In the genomic region with DNA sequence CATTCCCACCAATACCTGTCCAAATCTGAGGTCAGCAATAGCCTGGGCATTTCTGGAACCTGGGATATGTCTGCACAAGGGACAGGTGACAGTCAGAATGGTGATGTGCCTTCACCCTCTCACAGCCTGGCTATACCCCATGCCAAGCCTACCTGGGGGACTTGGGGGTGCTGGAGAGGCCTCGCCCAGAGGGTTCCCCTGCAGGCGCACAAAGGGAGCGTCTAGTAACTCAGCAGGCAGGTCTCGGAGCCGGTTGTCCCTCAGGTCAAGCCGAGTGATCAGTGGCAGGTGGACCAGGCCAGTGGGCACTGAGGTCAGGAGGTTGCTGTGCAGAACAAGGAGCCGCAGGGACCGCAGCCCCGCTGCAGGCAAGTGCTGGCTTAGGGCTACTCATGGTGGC, we compare ENCODE assay signal across 11 mouse cellular contexts. TPM values are rescaled to one million over a fixed set of nuclear protein-coding genes. Genes with fewer than 3 reads are reported as not detected.
DNase-seq lines count a peak whose midpoint lies in the region; ATAC-seq and TF ChIP-seq lines count a peak whose summit lies in the region.
"Had no signal": no experiment of that assay in that cellular context is flagged by ENCODE, and none has a peak within 500 bp of the region (broad histone marks: within the 10 kb centered on the region; RNA-seq: fewer than 3 reads in every experiment).

No protein-coding gene starts in this region.

- no peak for TF ChIP-seq POLR2A in kidney, adult 2 months (IDR thresholded peaks at IDR 0.05; ENCODE audit: low read depth, low read length)

- ATAC-seq in forebrain, embryonic 14.5 days, result no peak
- no peak for ATAC-seq in kidney, embryonic 15.5 days (replicated peaks; ENCODE audit: low FRiP score)
- ATAC-seq in G1E (ENCODE audit: extremely low read depth, insufficient number of reproducible peaks, low FRiP score, poor library complexity, severe bottlenecking), result no peak
- no peak for ATAC-seq in limb, embryonic 13.5 days (ENCODE audit: low FRiP score, low read depth)

- peaks cover 60% of the 10 kb centered on the region for H3K4me1 ChIP-seq in forebrain, embryonic 10.5 days
- peaks cover 15% of the 10 kb centered on the region for H3K4me1 ChIP-seq in forebrain, embryonic 14.5 days (ENCODE audit: control insufficient read depth, insufficient read depth, low read length)
- H3K4me1 ChIP-seq in kidney, embryonic 15.5 days, result peaks cover 53% of the 10 kb centered on the region
- peaks cover 15% of the 10 kb centered on the region for H3K4me1 ChIP-seq in kidney, adult 2 months (ENCODE audit: control insufficient read depth, insufficient read depth, low read length)
- peaks cover 78% of the 10 kb centered on the region for H3K4me1 ChIP-seq in G1E (ENCODE audit: insufficient read depth, low read depth, low read length)
- H3K4me1 ChIP-seq in limb, embryonic 13.5 days, result peaks cover 39% of the 10 kb centered on the region

- no peak overlapping the region for H3K9ac ChIP-seq in forebrain, embryonic 14.5 days (ENCODE audit: low read length)
- no peak overlapping the region for H3K9ac ChIP-seq in kidney, embryonic 15.5 days
- peak overlapping the region; percentile 75; the same call in 1 of the 2 replicates for H3K9ac ChIP-seq in limb, embryonic 13.5 days
- H3K9ac ChIP-seq: hindbrain, embryonic 15.5 days had no signal

- H3K27me3 ChIP-seq in forebrain, embryonic 10.5 days (ENCODE audit: poor library complexity, severe bottlenecking), result no peaks in the 10 kb centered on the region
- 0 out of 2 replicates have a peak, but pooled peaks cover 2% of the 10 kb centered on the region for H3K27me3 ChIP-seq in forebrain, embryonic 14.5 days (replicated peaks; ENCODE audit: control insufficient read depth, insufficient read depth, low read length)
- no peaks in the 10 kb centered on the region for H3K27me3 ChIP-seq in kidney, embryonic 15.5 days
- no peaks in the 10 kb centered on the region for H3K27me3 ChIP-seq in kidney, adult 2 months (replicated peaks; ENCODE audit: control insufficient read depth, insufficient read depth, low read length)
- H3K27me3 ChIP-seq in G1E (ENCODE audit: insufficient read depth, low read length), result no peaks in the 10 kb centered on the region; the same call in 1 of the 2 replicates
- H3K27me3 ChIP-seq in limb, embryonic 13.5 days, result no peaks in the 10 kb centered on the region
- H3K27me3 ChIP-seq: hindbrain, embryonic 15.5 days; neural tube, embryonic 12.5 days had no signal

- 0 out of 2 replicates have a peak overlapping the region, but pooled peaks have one; percentile 8 for H3K27ac ChIP-seq in forebrain, embryonic 10.5 days
- no peak overlapping the region for H3K27ac ChIP-seq in forebrain, embryonic 14.5 days (ENCODE audit: low read depth, low read length)
- H3K27ac ChIP-seq in kidney, embryonic 15.5 days, result no peak overlapping the region
- no peak overlapping the region for H3K27ac ChIP-seq in kidney, adult 2 months (ENCODE audit: insufficient read depth, low read depth, low read length)
- no peak overlapping the region for H3K27ac ChIP-seq in limb, embryonic 13.5 days
- H3K27ac ChIP-seq: heart, adult 2 months; hindbrain, embryonic 15.5 days; neural tube, embryonic 12.5 days had no signal

- TF ChIP-seq CTCF in kidney, adult 2 months (conservative IDR thresholded peaks at IDR 0.05; ENCODE audit: insufficient read depth, insufficient read length, low read depth, low read length), result no peak
- no peak for TF ChIP-seq CTCF in G1E (IDR thresholded peaks at IDR 0.05; ENCODE audit: low read depth, low read length)

- no peak overlapping the region for H3K4me2 ChIP-seq in forebrain, embryonic 14.5 days (ENCODE audit: low read length)
- peak overlapping the region; percentile 14; the same call in 1 of the 2 replicates for H3K4me2 ChIP-seq in kidney, embryonic 15.5 days
- no peak overlapping the region for H3K4me2 ChIP-seq in limb, embryonic 13.5 days (replicated peaks)

- 94% methylated on average over 9 of the region's 9 CpGs for WGBS in forebrain, embryonic 10.5 days
- WGBS in forebrain, embryonic 14.5 days, result 95% methylated on average over 9 of the region's 9 CpGs
- 91% methylated on average over 9 of the region's 9 CpGs for WGBS in kidney, embryonic 15.5 days
- WGBS in kidney, adult 2 months, result 95% methylated on average over 9 of the region's 9 CpGs
- 88% methylated on average over 9 of the region's 9 CpGs for WGBS in limb, embryonic 13.5 days

- H3K36me3 ChIP-seq in forebrain, embryonic 10.5 days (replicated peaks), result peaks cover 51% of the 10 kb centered on the region
- peaks cover 21% of the 10 kb centered on the region for H3K36me3 ChIP-seq in forebrain, embryonic 14.5 days (ENCODE audit: control insufficient read depth, insufficient read depth, low read length)
- peaks cover 41% of the 10 kb centered on the region for H3K36me3 ChIP-seq in kidney, embryonic 15.5 days
- no peaks in the 10 kb centered on the region for H3K36me3 ChIP-seq in kidney, adult 2 months (ENCODE audit: control insufficient read depth, insufficient read depth, low read length)
- peaks cover 58% of the 10 kb centered on the region for H3K36me3 ChIP-seq in G1E (replicated peaks)
- H3K36me3 ChIP-seq in limb, embryonic 13.5 days, result peaks cover 44% of the 10 kb centered on the region
- H3K36me3 ChIP-seq: hindbrain, embryonic 15.5 days had no signal

- H3K9me3 ChIP-seq in forebrain, embryonic 10.5 days, result no peaks in the 10 kb centered on the region
- no peaks in the 10 kb centered on the region for H3K9me3 ChIP-seq in forebrain, embryonic 14.5 days (replicated peaks; ENCODE audit: control insufficient read depth, low read length)
- no peaks in the 10 kb centered on the region for H3K9me3 ChIP-seq in kidney, embryonic 15.5 days (replicated peaks)
- no peaks in the 10 kb centered on the region for H3K9me3 ChIP-seq in G1E (replicated peaks)
- no peaks in the 10 kb centered on the region for H3K9me3 ChIP-seq in limb, embryonic 13.5 days
- H3K9me3 ChIP-seq: hindbrain, embryonic 15.5 days; neural tube, embryonic 12.5 days had no signal

- no peak for DNase-seq in forebrain, embryonic 10.5 days (ENCODE audit: extremely low spot score, low spot score)
- no peak for DNase-seq in forebrain, embryonic 14.5 days (ENCODE audit: low spot score)
- DNase-seq in kidney, adult 2 months, result no peak
- DNase-seq in G1E (ENCODE audit: low spot score), result no peak
- no peak for DNase-seq in layer of hippocampus, adult 11-12 months (ENCODE audit: low spot score)
- DNase-seq: left cerebral cortex, postnatal 4 days had no signal

- peak overlapping the region; percentile 61 for H3K4me3 ChIP-seq in forebrain, embryonic 10.5 days
- H3K4me3 ChIP-seq in forebrain, embryonic 14.5 days (ENCODE audit: low read depth, low read length), result no peak overlapping the region
- H3K4me3 ChIP-seq in kidney, embryonic 15.5 days (replicated peaks), result no peak overlapping the region; the same call in 1 of the 2 replicates
- H3K4me3 ChIP-seq in kidney, adult 2 months (ENCODE audit: insufficient read depth, low read depth, low read length), result no peak overlapping the region
- peak overlapping the region; percentile 75; the same call in 1 of the 2 replicates for H3K4me3 ChIP-seq in G1E (ENCODE audit: low read depth, low read length)
- no peak overlapping the region for H3K4me3 ChIP-seq in limb, embryonic 13.5 days
- H3K4me3 ChIP-seq: heart, adult 2 months; hindbrain, embryonic 15.5 days; neural tube, embryonic 12.5 days had no signal

RNA-seq across cellular contexts. Expression of gene Pidd1, which starts 2.4 kb away (rescaled TPM):
- polyA plus RNA-seq in forebrain, embryonic 10.5 days (2016; fragmentation: Nextera tagmentation; extraction: Ambion mirVana), result 24.9 and 26.4 TPM in 2 replicates
- 5.4 and 5.6 TPM in 2 replicates for polyA plus RNA-seq in forebrain, embryonic 14.5 days (2014; fragmentation: Nextera tagmentation; extraction: Ambion mirVana)
- polyA plus RNA-seq in kidney, embryonic 15.5 days (2015; fragmentation: Nextera tagmentation; extraction: Ambion mirVana), result 10.5 and 12.6 TPM in 2 replicates
- polyA plus RNA-seq in kidney, adult 2 months (2012; rRNA removed), result 4.5 and 5.2 TPM in 2 replicates
- total RNA-seq in G1E (2014; fragmentation: Nextera tagmentation) (22.9 and 29.6 TPM in 2 replicates), G1E (2017) (8.8 and 8.9 TPM in 2 replicates)
- 40.1 and 59.6 TPM in 2 replicates for polyA plus RNA-seq in G1E (2012)
- 11.7 and 12.0 TPM in 2 replicates for polyA plus RNA-seq in limb, embryonic 13.5 days (2015; fragmentation: Nextera tagmentation; extraction: Ambion mirVana)

RNA-seq across cellular contexts. Expression of gene Slc25a22, which starts 3.8 kb away (rescaled TPM):
- 46.8 and 49.6 TPM in 2 replicates for polyA plus RNA-seq in forebrain, embryonic 10.5 days (2016; fragmentation: Nextera tagmentation; extraction: Ambion mirVana)
- 56.0 and 81.6 TPM in 2 replicates for polyA plus RNA-seq in forebrain, embryonic 14.5 days (2014; fragmentation: Nextera tagmentation; extraction: Ambion mirVana)
- 27.6 and 34.0 TPM in 2 replicates for polyA plus RNA-seq in kidney, embryonic 15.5 days (2015; fragmentation: Nextera tagmentation; extraction: Ambion mirVana)
- 45.5 and 51.0 TPM in 2 replicates for polyA plus RNA-seq in kidney, adult 2 months (2012; rRNA removed)
- total RNA-seq in G1E (2014; fragmentation: Nextera tagmentation) (16.3 and 20.8 TPM in 2 replicates), G1E (2017) (3.7 and 3.8 TPM in 2 replicates)
- 51.8 and 54.9 TPM in 2 replicates for polyA plus RNA-seq in G1E (2012)
- 38.8 and 39.3 TPM in 2 replicates for polyA plus RNA-seq in limb, embryonic 13.5 days (2015; fragmentation: Nextera tagmentation; extraction: Ambion mirVana)

RNA-seq across cellular contexts. Expression of gene Rplp2, which starts 5.7 kb away (rescaled TPM):
- 1,198 and 1,216 TPM in 2 replicates for polyA plus RNA-seq in forebrain, embryonic 10.5 days (2016; fragmentation: Nextera tagmentation; extraction: Ambion mirVana)
- polyA plus RNA-seq in forebrain, embryonic 14.5 days (2014; fragmentation: Nextera tagmentation; extraction: Ambion mirVana), result 740 and 845 TPM in 2 replicates
- 1,339 and 1,510 TPM in 2 replicates for polyA plus RNA-seq in kidney, embryonic 15.5 days (2015; fragmentation: Nextera tagmentation; extraction: Ambion mirVana)
- 423 and 734 TPM in 2 replicates for polyA plus RNA-seq in kidney, adult 2 months (2012; rRNA removed)
- 939 and 1,045 TPM in 2 replicates for total RNA-seq in G1E (2014; fragmentation: Nextera tagmentation)
- total RNA-seq in G1E (2017), result 1,867 and 2,370 TPM in 2 replicates
- 5,272 and 6,746 TPM in 2 replicates for polyA plus RNA-seq in G1E (2012)
- 1,214 and 1,220 TPM in 2 replicates for polyA plus RNA-seq in limb, embryonic 13.5 days (2015; fragmentation: Nextera tagmentation; extraction: Ambion mirVana)

RNA-seq across cellular contexts. Expression of gene Cend1, which starts 12.2 kb away (rescaled TPM):
- polyA plus RNA-seq in forebrain, embryonic 10.5 days (2016; fragmentation: Nextera tagmentation; extraction: Ambion mirVana), result 7.7 and 8.7 TPM in 2 replicates
- 21.3 and 25.1 TPM in 2 replicates for polyA plus RNA-seq in forebrain, embryonic 14.5 days (2014; fragmentation: Nextera tagmentation; extraction: Ambion mirVana)
- polyA plus RNA-seq in kidney, embryonic 15.5 days (2015; fragmentation: Nextera tagmentation; extraction: Ambion mirVana), result 2.6 and 3.4 TPM in 2 replicates
- 0.98 and 1.3 TPM in 2 replicates for polyA plus RNA-seq in kidney, adult 2 months (2012; rRNA removed)
- total RNA-seq in G1E (2014; fragmentation: Nextera tagmentation) (not detected in 2 replicates), G1E (2017) (not detected in 2 replicates)
- polyA plus RNA-seq in G1E (2012), result not detected in 2 replicates
- polyA plus RNA-seq in limb, embryonic 13.5 days (2015; fragmentation: Nextera tagmentation; extraction: Ambion mirVana), result 5.1 and 5.2 TPM in 2 replicates

RNA-seq across cellular contexts. Expression of gene Pnpla2, which starts 13.5 kb away (rescaled TPM):
- 15.9 and 18.2 TPM in 2 replicates for polyA plus RNA-seq in forebrain, embryonic 10.5 days (2016; fragmentation: Nextera tagmentation; extraction: Ambion mirVana)
- polyA plus RNA-seq in forebrain, embryonic 14.5 days (2014; fragmentation: Nextera tagmentation; extraction: Ambion mirVana), result 16.3 and 20.5 TPM in 2 replicates
- polyA plus RNA-seq in kidney, embryonic 15.5 days (2015; fragmentation: Nextera tagmentation; extraction: Ambion mirVana), result 36.3 and 41.7 TPM in 2 replicates
- polyA plus RNA-seq in kidney, adult 2 months (2012; rRNA removed), result 350 and 353 TPM in 2 replicates
- total RNA-seq in G1E (2014; fragmentation: Nextera tagmentation) (23.6 and 26.7 TPM in 2 replicates), G1E (2017) (7.1 and 9.9 TPM in 2 replicates)
- 49.9 and 50.5 TPM in 2 replicates for polyA plus RNA-seq in G1E (2012)
- 13.9 and 14.7 TPM in 2 replicates for polyA plus RNA-seq in limb, embryonic 13.5 days (2015; fragmentation: Nextera tagmentation; extraction: Ambion mirVana)

Comparison
In these comparisons a context has a peak if more than half of its experiments do, and no peak if none do; other contexts are left out.
1. H3K4me3 ChIP-seq: peak in forebrain, embryonic 10.5 days (single experiment) and G1E (single experiment); none in forebrain, embryonic 14.5 days (single experiment), kidney, embryonic 15.5 days (single experiment), kidney, adult 2 months (single experiment) and limb, embryonic 13.5 days (single experiment).